In the genomic region with DNA sequence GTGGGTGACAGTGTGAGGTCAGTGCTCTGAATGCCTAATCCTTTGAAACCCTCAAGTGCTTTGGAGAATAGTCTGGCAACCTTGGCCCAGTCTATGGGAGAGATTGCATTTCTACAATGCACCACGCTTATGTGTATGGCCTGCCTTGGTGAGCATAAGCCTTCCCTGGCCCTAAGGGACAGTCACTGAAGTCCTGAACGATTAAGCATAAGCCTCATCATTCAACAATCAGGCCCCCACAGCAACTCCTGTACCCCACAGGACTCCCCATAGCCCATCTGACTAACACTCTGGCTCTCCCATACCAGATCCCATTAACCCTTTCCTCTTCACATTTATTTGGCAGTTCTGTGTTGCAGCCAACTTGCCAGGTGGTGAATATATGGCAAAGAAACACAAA, we compare ENCODE assay signal across 19 mouse cellular contexts.
DNase-seq lines count a peak whose midpoint lies in the region; ATAC-seq lines count a peak whose summit lies in the region.
"Had no signal": no experiment of that assay in that cellular context is flagged by ENCODE, and none has a peak within 500 bp of the region (broad histone marks: within the 10 kb centered on the region; RNA-seq: fewer than 3 reads in every experiment).

No protein-coding gene starts in this region.

- peak; percentile 88 for ATAC-seq in hindbrain, embryonic 16.5 days
- no peak for ATAC-seq in hindbrain, embryonic 13.5 days (ENCODE audit: low FRiP score)
- ATAC-seq: forebrain, embryonic 14.5 days; forebrain, embryonic 16.5 days had no signal

- H3K4me1 ChIP-seq in hindbrain, embryonic 16.5 days (ENCODE audit: control insufficient read depth, insufficient read depth, low read depth, low read length) = no peaks in the 10 kb centered on the region
- no peaks in the 10 kb centered on the region for H3K4me1 ChIP-seq in hindbrain, embryonic 13.5 days (replicated peaks)
- H3K4me1 ChIP-seq: embryonic facial prominence, embryonic 13.5 days; embryonic facial prominence, embryonic 15.5 days; forebrain, embryonic 10.5 days; forebrain, embryonic 12.5 days had no signal

- H3K4me3 ChIP-seq in hindbrain, embryonic 16.5 days (ENCODE audit: low read length) = no peak overlapping the region
- no peak overlapping the region for H3K4me3 ChIP-seq in hindbrain, embryonic 13.5 days
- H3K4me3 ChIP-seq: embryonic facial prominence, embryonic 13.5 days; embryonic facial prominence, embryonic 15.5 days; erythroblast, embryonic 14.5 days; forebrain, embryonic 10.5 days; forebrain, embryonic 12.5 days had no signal

- no peak overlapping the region for H3K9ac ChIP-seq in hindbrain, embryonic 16.5 days (ENCODE audit: low read depth, low read length)
- H3K9ac ChIP-seq in hindbrain, embryonic 13.5 days = no peak overlapping the region
- H3K9ac ChIP-seq: embryonic facial prominence, embryonic 13.5 days; embryonic facial prominence, embryonic 15.5 days; forebrain, embryonic 12.5 days had no signal

- no peaks in the 10 kb centered on the region for H3K27me3 ChIP-seq in hindbrain, embryonic 16.5 days (replicated peaks; ENCODE audit: control insufficient read depth, insufficient read depth, low read length)
- no peaks in the 10 kb centered on the region for H3K27me3 ChIP-seq in hindbrain, embryonic 13.5 days
- H3K27me3 ChIP-seq: embryonic facial prominence, embryonic 13.5 days; embryonic facial prominence, embryonic 15.5 days; forebrain, embryonic 12.5 days had no signal

- no peak overlapping the region for H3K27ac ChIP-seq in hindbrain, embryonic 16.5 days (ENCODE audit: low read depth, low read length)
- no peak overlapping the region for H3K27ac ChIP-seq in hindbrain, embryonic 13.5 days
- H3K27ac ChIP-seq: embryonic facial prominence, embryonic 13.5 days; embryonic facial prominence, embryonic 15.5 days; forebrain, embryonic 10.5 days; forebrain, embryonic 12.5 days had no signal

- no peaks in the 10 kb centered on the region for H3K9me3 ChIP-seq in hindbrain, embryonic 16.5 days (ENCODE audit: control insufficient read depth, low read length)
- no peaks in the 10 kb centered on the region for H3K9me3 ChIP-seq in hindbrain, embryonic 13.5 days
- H3K9me3 ChIP-seq: embryonic facial prominence, embryonic 13.5 days; embryonic facial prominence, embryonic 15.5 days; forebrain, embryonic 10.5 days; forebrain, embryonic 12.5 days had no signal

- H3K4me2 ChIP-seq in hindbrain, embryonic 16.5 days (ENCODE audit: low read length) = no peak overlapping the region
- no peak overlapping the region for H3K4me2 ChIP-seq in hindbrain, embryonic 13.5 days
- H3K4me2 ChIP-seq: embryonic facial prominence, embryonic 13.5 days; embryonic facial prominence, embryonic 15.5 days; forebrain, embryonic 12.5 days had no signal

- peak; percentile 29 for DNase-seq in left cerebral cortex, postnatal 4 days
- no peak for DNase-seq in left cerebral cortex, adult 18-20 months (ENCODE audit: low spot score in 2 of 2)
- DNase-seq: adrenal gland, adult 2 months; adrenal gland, postnatal 10 days; adrenal gland, postnatal 25 days; cerebellum, adult 11 months; cerebellum, adult 2 months; cerebellum, adult 9-10 months; cerebellum, postnatal 36 days; embryo, embryonic 11 days had no signal

- intact Hi-C loops in left cerebral cortex, postnatal 4 days (cut with DNase I) = no loop called here

- H3K36me3 ChIP-seq in hindbrain, embryonic 16.5 days (ENCODE audit: control insufficient read depth, insufficient read depth, low read length) = no peaks in the 10 kb centered on the region
- no peaks in the 10 kb centered on the region for H3K36me3 ChIP-seq in hindbrain, embryonic 13.5 days
- H3K36me3 ChIP-seq: embryonic facial prominence, embryonic 13.5 days; embryonic facial prominence, embryonic 15.5 days; forebrain, embryonic 10.5 days; forebrain, embryonic 12.5 days had no signal

- 65% methylated on average over 2 of the region's 2 CpGs for WGBS in hindbrain, embryonic 16.5 days
- 88% methylated on average over 2 of the region's 2 CpGs for WGBS in hindbrain, embryonic 13.5 days
